Mouse (Mus musculus) kidney, postnatal 25 days (tissue): ENCODE data around the gene Rhot2.
A peak's percentile ranks its signal among the peaks of the same experiment; 100 is the strongest.
"Not testable (repeated sequence)": the region's sequence is repeated elsewhere in the genome, so short reads cannot be mapped to it uniquely, and the experiment has no call there.

Source experiments
- DNase-seq, 2 experiments: peaks; one replicate each; pipeline ENCODE4 v3.0.0; 2021; ENCODE audit warnings: mixed read lengths in 2 of 2

Gene Rhot2

DNA sequence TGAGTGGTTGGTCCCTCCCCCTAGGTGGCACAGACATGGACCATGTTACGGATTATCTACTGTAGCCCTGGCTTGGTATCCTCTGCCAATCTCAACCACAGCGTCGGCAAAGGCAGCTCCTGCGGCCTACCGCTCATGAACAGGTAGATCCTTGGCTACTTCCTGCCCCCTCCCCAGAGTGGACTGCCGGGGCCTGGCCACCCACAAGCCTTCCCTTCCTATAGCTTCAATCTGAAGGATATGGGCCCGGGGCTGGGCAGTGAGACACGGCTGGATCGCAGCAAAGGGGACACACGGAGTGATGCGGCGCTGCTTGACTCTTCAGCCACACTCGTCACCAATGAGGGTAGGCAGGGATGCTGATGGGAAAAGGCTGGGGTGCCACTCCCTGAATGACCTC lies 17.6 kb downstream of the Rhot2 start:
- DNase-seq, result peak in 1 of 2 experiments; percentile 40

GRCm38 (mm10) chr17:25825984-25826570 lies 18.6 kb downstream of the Rhot2 start:
- peak in 1 of 2 experiments; percentile 44 for DNase-seq

GRCm38 (mm10) chr17:25825311-25825710 lies 19.3 kb downstream of the Rhot2 start:
- DNase-seq, result no peak

DNA sequence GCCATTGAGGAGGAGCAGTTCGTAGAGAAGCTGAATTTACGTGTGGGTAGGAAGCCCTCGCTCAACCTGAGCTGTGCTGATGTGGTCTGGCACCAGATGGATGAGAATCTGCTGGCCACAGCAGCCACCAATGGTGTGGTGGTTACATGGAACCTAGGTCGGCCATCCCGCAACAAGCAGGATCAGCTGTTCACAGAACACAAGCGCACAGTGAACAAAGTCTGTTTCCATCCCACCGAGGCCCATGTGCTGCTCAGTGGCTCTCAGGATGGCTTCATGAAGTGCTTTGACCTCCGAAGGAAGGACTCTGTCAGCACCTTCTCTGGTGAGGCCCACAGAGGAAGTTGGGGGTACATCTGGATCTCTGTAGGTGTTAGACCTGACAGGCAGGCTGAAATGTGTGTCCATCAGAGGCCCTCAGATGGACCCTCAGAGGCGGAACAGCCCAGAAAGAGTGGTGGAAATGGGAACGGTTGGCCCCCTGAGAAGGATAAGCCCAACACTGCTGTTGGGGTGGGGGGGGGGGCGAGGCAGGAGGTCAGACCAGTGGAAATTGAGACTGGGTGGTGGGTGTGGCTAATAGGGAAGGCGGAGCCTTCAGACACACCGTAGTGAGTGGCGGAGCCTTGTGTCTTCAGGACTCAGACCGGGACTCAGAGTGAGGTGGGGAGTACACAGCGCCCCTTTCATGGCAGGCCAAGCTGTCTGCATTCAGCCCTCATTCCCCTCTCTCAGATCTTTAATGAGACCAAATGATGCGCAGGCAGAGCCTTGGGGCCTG lies 20.1 kb downstream of the Rhot2 start:
- DNase-seq, result peak in 1 of 2 experiments; percentile 37

- peak; percentile 77 to 83 for DNase-seq
These were observed 21.2 kb downstream of the Rhot2 start, which contains the start of gene Wdr24 for GRCm38 (mm10) chr17:25823452-25823851. Gene Wdr24, plus strand, starts transcription at chr17:25823627.

DNA sequence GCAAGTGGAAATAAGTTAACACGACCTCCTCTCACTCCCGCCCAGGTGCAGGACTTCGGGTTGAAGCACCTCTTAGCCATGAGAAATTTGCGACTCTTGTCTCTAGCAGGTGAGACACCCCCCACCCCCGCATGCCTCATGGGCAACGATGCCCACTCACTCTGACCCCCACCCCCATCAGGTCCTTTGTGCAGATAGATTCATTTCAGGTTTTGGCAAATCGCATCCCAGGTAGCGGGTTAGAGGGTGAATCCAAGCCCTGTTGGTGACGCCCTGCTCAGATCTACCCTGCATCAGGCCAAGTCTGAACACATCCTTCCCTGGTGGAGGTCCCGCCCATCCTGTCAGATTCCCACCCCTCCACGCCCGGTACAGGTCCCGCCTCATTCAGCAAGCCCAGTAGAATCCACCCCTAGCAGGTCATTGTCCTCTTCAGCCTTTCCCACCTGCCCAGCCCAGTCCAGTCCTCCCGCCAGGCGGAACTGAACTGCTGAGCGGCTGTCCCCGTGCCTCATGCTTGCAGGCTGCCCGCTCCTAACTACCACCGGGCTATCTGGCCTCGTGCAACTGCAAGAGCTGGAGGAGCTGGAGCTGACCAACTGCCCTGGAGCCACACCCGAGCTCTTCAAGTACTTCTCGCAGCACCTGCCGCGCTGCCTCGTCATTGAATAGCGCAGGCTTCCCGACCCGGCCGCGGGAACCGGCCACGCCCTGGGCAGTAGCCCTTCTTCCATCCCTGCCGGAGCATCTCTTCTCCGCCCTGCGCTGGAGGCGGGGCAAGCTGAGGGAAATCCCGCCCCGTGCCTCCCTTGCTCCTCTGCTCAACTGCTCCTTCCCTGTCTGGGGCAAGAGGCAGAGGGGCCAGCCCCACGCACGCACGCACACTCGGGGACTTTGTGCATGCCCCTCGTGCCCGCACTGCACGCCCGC lies 25.5 kb downstream of the Rhot2 start:
- DNase-seq, result peak in 1 of 2 experiments; percentile 51

- DNase-seq, result peak in 1 of 2 experiments; percentile 26
These were observed 27.0 kb downstream of the Rhot2 start for GRCm38 (mm10) chr17:25817662-25818061.

- peak; percentile 87 to 89 for DNase-seq
These were observed 31.2 kb downstream of the Rhot2 start for GRCm38 (mm10) chr17:25813471-25813870.

DNA sequence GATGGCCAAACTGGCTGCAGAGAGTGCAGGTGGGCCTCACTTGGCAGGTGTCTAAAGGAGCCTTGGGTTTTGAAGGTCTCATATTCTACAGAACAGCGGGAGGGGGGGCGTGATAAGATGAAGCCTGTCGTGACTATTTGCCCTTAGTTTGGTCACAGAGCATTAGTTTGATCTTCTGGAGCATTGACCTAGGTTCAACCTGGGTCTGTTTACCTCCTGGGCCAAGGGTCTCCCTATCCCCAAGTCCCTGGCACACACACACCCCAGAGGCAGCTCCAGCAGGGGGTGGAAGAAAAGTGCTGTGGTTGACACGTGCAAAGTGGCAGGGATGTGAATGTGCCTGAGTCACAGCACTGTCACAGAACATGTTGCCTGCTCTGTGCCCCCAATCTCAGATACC lies 33.8 kb downstream of the Rhot2 start:
- DNase-seq, result no peak

- no peak for DNase-seq
These were observed 34.9 kb downstream of the Rhot2 start for GRCm38 (mm10) chr17:25809606-25810340.

GRCm38 (mm10) chr17:25808789-25809605 lies 35.7 kb downstream of the Rhot2 start, which contains the start of gene Fbxl16:
Gene Fbxl16, plus strand, starts transcription at chr17:25809085.
- DNase-seq, result peak; percentile 61 to 88

- no peak for DNase-seq
These were observed 36.6 kb downstream of the Rhot2 start for GRCm38 (mm10) chr17:25808028-25808427.

- not testable (repeated sequence) for DNase-seq
These were observed 37.2 kb downstream of the Rhot2 start for GRCm38 (mm10) chr17:25807452-25807851.

- no peak for DNase-seq
These were observed 38.1 kb downstream of the Rhot2 start for GRCm38 (mm10) chr17:25806507-25806906.

GRCm38 (mm10) chr17:25802825-25803517 lies 41.7 kb downstream of the Rhot2 start:
- DNase-seq, result no peak

DNA sequence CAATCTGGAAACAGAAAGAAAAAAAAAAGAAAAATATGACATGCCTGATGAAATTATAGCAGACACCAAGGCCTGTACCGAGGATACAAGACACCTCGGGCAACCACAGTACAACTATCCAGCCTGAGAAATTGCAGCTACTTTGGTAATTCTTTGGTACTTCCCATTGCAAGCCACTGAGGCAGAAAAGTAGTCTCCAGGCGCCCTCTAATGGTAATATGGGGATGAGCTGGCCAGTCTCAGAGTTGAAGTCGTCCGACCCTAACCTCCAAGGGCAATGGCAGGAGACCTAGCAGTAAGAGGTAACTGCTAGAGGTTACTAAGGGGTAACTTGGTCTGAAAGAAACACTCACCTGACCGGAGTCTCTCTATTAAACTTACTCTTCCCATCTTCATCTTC lies 43.6 kb downstream of the Rhot2 start:
- peak; percentile 77 to 78 for DNase-seq

DNA sequence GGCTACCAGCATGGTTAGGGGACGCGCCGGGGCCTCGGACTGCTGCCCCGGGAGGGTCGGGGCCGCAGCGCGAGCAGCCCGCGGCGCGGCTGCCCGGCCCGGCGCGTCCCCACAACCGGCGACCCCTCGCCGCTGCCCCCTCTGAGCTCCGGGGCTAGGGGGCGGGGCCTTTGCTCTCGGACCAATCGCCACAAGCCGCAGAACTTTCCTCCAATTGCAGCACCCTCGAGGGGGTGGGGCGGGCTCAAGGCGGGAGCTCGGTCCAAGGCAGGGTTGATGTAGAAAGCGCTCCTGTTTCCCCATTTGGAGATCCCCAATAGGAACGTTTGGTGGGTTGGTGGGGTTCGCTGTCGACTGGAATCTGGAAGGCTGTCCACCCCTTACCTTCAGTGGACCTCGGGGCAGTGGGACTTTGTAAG lies 47.7 kb downstream of the Rhot2 start, which contains the start of gene Metrn:
Metrn (minus strand) TSS at position 186 of the 419 bp plus-strand sequence.
- DNase-seq, result peak; percentile 94 to 96

GRCm38 (mm10) chr17:25796211-25796771 lies 48.4 kb downstream of the Rhot2 start:
- peak; percentile 35 to 76 for DNase-seq

DNA sequence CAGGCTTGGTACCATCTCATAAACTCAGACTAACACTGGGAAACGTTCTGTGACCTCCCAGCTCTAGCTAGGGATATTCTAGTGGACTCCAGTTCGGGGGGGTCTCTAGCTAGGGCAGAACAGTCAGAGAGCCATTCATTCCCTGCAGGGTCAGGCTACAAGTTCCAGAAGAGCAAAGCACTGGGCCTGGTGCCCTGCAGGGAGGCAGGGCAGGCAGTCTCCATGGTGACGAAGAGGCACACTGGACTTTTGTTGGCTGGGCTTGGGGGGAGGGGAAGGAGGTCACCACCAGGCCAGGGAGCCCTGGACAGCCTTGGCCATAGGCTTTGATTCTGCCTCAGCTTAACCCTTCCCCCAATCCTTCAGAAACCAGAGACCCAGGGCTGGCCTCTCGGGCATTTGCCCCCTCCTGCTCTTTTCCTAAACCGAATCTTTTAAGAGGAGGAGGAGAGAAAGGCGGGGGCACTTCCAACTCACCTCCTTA lies 49.0 kb downstream of the Rhot2 start, which contains the start of gene AC134908.4:
AC134908.4 (minus strand) TSS at position 51 of the 484 bp plus-strand sequence.
- DNase-seq, result peak; percentile 70 to 91

DNA sequence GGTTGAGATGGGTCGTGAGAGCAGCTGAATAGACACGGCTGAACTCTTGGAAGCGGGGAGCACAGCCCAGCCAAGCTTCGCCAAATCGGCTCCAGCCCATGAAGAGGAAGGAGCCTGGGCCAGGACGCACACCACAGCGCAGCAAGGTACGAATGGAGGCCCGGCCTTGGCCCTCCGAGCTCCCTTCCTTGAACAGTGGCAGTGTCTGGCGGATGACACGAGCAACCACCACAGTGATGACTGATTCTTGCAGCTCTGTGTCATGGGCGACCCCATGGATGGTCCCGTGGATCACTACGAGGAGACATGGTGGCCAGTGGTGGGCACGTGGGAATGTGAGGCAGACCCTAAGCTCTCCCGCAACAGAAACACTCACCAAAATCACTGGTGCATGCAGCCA lies 49.7 kb downstream of the Rhot2 start:
- DNase-seq, result no peak
